Mouse (Mus musculus): ENCODE measurements around the gene Ecd.

DNA sequence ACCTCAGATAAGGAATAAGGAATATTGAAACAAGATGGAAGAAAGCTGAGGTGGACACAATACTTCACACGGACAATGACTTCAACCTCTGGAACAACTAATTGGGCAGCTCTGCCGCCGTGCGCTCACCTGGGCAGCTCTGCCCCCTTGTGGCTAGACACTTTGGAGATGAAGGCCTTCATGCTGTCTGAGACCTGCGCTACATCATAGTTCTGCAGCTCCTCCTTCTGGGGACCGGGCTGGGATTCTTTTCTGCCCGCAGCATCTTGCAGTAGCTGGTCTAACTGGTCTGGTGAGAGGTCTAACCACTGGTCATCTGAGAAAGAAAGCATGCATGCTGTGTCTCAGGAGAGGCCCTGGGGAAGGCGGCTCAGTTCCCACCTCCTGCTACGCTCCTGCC, 19.4 kb downstream of the Ecd start:
- TF ChIP-seq CTCF (IDR thresholded peaks at IDR 0.05; ENCODE audit: low read depth), result peak; percentile 76
- no peak for TF ChIP-seq EP300 (optimal IDR thresholded peaks at IDR 0.05)
